Mouse (Mus musculus): ENCODE data around the gene Nrip2. TPM values are rescaled to one million over a fixed set of nuclear protein-coding genes. Genes with fewer than 3 reads are reported as not detected.

The Nrip2 gene
- polyA plus RNA-seq (2012; ENCODE audit: insufficient read depth, insufficient read length, missing spikeins): not detected in 2 replicates

DNA sequence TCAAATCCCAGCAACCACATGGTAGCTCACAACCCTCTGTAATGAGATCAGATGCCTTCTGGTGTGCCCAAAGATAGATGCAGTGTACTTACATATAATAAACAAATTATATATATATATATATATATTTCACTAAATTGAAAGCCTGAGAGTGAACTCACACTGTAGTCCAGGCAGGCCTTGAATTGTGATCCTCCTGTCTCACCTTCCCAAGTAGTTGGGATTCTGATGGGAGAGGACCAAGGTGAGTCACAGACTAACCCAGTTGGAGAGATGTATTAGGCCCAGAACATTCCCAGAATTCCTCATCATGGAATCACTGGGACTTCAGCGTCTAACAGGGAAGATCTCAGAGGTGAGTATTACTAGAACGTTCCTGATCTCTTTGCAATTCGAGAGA, at the start of gene Nrip2:
Gene Nrip2 (plus strand): TSS at position 301 of the 400 bp plus-strand sequence.
- Histone ChIP-seq H3K4me1 (ENCODE audit: control insufficient read depth, insufficient read depth, low read length) (no peaks in the 10 kb centered on the region), H3K4me3 (ENCODE audit: insufficient read depth, low read length) (no peak within 1 kb of the TSS), H3K27ac (ENCODE audit: insufficient read depth, low read depth, low read length) (no peak within 1 kb of the TSS)
- no peak for TF ChIP-seq POLR2A (IDR thresholded peaks at IDR 0.05; ENCODE audit: borderline replicate concordance, low read depth, low read length)
- no peak for TF ChIP-seq CTCF (IDR thresholded peaks at IDR 0.05; ENCODE audit: low read depth, low read length)

DNA sequence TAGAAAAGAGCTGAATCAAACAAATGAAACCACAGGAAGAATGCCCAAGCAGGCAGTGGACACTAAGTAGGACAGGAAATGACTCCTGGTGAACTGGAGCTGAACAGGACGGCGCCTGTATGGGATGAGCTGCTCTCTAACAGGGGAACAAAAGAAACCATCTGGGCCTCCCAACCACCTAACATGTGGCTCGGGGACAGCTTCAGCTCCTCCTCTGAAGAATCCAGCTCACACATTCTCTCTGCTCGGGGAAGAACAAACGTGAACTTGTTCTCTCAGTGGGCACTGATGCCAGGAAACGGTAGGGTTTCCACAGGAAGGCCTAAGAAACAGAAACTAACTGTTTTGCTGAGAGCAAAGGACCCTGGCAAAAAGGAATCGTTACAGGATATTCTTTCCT, 49.4 kb upstream of the Nrip2 start:
- Histone ChIP-seq H3K4me3 (ENCODE audit: insufficient read depth, low read length) (no peak overlapping the region), H3K27ac (ENCODE audit: insufficient read depth, low read depth, low read length) (no peak overlapping the region), H3K4me1 (ENCODE audit: control insufficient read depth, insufficient read depth, low read length) (peaks cover 17% of the 10 kb centered on the region)
- TF ChIP-seq POLR2A (IDR thresholded peaks at IDR 0.05; ENCODE audit: borderline replicate concordance, low read depth, low read length) (no peak), CTCF (IDR thresholded peaks at IDR 0.05; ENCODE audit: low read depth, low read length) (no peak)

DNA sequence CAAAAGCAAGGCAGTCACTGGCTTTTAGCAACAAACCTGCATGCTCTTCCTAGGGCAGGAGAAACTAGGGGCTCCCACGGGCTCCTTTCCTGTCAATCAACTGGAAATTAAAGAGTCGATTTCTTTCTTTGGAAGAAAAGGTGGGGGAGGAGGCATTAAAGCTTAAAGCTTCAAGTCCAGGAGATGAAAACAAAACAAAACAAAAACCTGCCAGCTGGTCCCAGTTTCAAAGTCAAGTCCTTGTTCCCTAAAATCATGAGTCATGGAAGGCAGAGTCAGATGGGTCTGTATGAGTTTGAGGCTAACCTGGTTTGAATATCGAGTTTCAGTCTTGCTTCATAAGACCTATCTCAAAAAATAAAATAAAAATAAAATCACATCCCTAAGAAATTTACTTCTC, 45.0 kb upstream of the Nrip2 start:
- TF ChIP-seq CTCF (IDR thresholded peaks at IDR 0.05; ENCODE audit: low read depth, low read length) (no peak), POLR2A (IDR thresholded peaks at IDR 0.05; ENCODE audit: borderline replicate concordance, low read depth, low read length) (no peak)
- H3K4me1 ChIP-seq (ENCODE audit: control insufficient read depth, insufficient read depth, low read length): peaks cover 13% of the 10 kb centered on the region
- no peak overlapping the region for H3K4me3 ChIP-seq (ENCODE audit: insufficient read depth, low read length)
- H3K27ac ChIP-seq (ENCODE audit: insufficient read depth, low read depth, low read length): no peak overlapping the region

DNA sequence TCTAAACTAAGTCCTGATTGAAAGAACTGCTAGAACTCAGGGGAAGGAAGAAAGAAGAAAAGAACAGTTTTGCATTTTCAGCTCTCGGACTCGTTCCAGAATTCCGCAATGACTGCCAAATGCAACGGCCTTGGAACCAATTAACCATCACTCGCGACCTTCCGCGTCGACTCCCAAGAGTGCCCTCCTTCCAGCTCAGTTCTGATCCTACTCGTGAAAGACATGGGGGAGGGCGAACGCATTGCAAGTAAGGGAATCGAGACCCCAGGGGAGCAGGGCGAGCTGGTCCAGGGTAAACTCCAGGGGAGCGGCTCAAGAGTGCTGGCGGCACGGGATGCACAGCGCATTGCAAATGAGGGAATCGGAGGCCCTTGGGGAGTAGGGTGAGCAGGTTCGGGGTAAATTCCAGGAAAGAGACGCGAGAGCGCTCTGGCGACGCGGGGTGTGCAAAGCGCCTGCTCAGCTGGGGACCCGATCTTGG, 43.9 kb upstream of the Nrip2 start:
- TF ChIP-seq POLR2A (IDR thresholded peaks at IDR 0.05; ENCODE audit: borderline replicate concordance, low read depth, low read length) (no peak), CTCF (IDR thresholded peaks at IDR 0.05; ENCODE audit: low read depth, low read length) (no peak)
- Histone ChIP-seq H3K27ac (ENCODE audit: insufficient read depth, low read depth, low read length) (no peak overlapping the region), H3K4me3 (ENCODE audit: insufficient read depth, low read length) (peak overlapping the region; percentile 87), H3K4me1 (ENCODE audit: control insufficient read depth, insufficient read depth, low read length) (peaks cover 10% of the 10 kb centered on the region)

DNA sequence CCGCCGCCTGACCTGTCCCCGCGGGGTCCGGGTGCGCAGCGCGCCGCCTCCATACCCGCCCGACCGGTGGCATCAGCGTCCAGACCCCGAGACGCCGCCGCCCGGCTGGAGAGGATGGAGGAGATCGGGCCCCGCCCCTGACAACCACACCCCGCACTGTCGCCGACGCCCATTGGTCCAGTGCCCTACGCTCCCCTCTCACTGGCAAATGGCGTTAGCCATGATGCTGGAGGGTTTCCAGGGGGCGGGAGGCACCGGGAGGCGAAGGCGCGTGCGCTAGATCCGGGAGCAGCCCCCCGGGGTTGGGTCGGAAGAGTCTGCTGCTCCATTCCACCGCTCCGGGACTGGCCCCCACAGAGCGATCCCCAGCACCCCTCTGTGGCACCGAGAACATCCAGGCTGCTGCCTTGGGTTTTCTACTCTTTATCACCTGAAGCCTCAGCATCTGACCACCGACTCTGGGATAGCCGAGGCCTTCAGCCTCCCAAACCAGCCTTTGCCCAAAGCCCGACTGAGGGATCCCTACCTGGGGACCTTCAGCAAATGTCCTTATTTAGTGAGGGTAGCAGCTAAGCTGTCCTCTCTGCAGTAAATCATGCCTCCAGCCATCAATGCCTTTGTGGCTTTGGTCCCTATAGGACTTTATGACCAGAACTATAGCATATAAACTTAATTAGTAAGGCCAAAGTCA, 43.2 kb upstream of the Nrip2 start, which contains the start of gene Tulp3:
Gene Tulp3 (minus strand): TSS at position 126 of the 691 bp plus-strand sequence.
- peak within 1 kb of the TSS; percentile 87 for H3K4me3 ChIP-seq (ENCODE audit: insufficient read depth, low read length)
- no peak within 1 kb of the TSS for H3K27ac ChIP-seq (ENCODE audit: insufficient read depth, low read depth, low read length)
- peaks cover 12% of the 10 kb centered on the region for H3K4me1 ChIP-seq (ENCODE audit: control insufficient read depth, insufficient read depth, low read length)
- TF ChIP-seq CTCF (IDR thresholded peaks at IDR 0.05; ENCODE audit: low read depth, low read length): no peak
- TF ChIP-seq POLR2A (IDR thresholded peaks at IDR 0.05; ENCODE audit: borderline replicate concordance, low read depth, low read length): no peak

DNA sequence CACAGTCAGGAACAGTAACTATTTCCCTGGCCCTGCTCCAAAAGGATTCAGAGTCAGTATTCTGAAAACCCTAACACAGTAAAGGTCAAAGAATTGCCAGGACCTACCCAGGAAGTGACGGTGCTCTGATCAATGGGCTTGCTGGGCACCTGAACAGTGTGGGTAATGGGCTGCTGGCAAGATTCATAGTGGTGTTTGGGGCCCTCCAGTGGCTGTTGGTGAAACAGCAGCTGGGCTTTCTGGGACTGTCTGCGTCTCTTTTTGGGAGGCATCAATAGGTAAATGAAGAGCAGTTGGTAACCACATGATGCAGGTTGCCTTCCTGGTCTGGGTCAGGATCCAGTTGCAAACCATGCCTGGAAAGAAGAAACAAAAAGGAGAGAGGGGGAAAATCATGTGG, 40.1 kb upstream of the Nrip2 start:
- no peak overlapping the region for H3K27ac ChIP-seq (ENCODE audit: insufficient read depth, low read depth, low read length)
- H3K4me3 ChIP-seq (ENCODE audit: insufficient read depth, low read length): no peak overlapping the region
- peaks cover 17% of the 10 kb centered on the region for H3K4me1 ChIP-seq (ENCODE audit: control insufficient read depth, insufficient read depth, low read length)
- TF ChIP-seq POLR2A (IDR thresholded peaks at IDR 0.05; ENCODE audit: borderline replicate concordance, low read depth, low read length): no peak
- TF ChIP-seq CTCF (IDR thresholded peaks at IDR 0.05; ENCODE audit: low read depth, low read length): peak; percentile 86

DNA sequence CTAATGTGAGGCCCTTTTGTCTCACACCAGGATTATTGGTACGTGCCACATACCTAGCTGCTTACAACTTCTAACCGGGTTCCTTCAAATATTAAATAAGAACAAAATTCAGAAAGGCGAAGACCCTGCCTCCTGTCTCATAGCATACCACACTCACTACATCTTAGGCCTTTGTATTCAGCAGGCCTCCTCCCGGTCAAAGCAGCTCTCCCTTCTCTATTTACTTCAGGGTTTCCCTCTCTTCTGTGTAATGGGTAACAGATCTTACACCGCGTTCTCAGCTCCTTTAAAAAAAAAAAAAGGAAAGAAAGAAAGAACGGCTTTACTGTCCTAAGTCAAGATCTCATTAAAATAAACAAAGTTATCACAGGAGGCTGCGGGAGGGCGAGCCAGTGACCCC, 37.2 kb upstream of the Nrip2 start:
- H3K4me3 ChIP-seq (ENCODE audit: insufficient read depth, low read length): peak overlapping the region; percentile 97
- H3K4me1 ChIP-seq (ENCODE audit: control insufficient read depth, insufficient read depth, low read length): peaks cover 27% of the 10 kb centered on the region
- no peak for TF ChIP-seq POLR2A (IDR thresholded peaks at IDR 0.05; ENCODE audit: borderline replicate concordance, low read depth, low read length)
- no peak for TF ChIP-seq CTCF (IDR thresholded peaks at IDR 0.05; ENCODE audit: low read depth, low read length)
- peak overlapping the region; percentile 75 for H3K27ac ChIP-seq (ENCODE audit: insufficient read depth, low read depth, low read length)

DNA sequence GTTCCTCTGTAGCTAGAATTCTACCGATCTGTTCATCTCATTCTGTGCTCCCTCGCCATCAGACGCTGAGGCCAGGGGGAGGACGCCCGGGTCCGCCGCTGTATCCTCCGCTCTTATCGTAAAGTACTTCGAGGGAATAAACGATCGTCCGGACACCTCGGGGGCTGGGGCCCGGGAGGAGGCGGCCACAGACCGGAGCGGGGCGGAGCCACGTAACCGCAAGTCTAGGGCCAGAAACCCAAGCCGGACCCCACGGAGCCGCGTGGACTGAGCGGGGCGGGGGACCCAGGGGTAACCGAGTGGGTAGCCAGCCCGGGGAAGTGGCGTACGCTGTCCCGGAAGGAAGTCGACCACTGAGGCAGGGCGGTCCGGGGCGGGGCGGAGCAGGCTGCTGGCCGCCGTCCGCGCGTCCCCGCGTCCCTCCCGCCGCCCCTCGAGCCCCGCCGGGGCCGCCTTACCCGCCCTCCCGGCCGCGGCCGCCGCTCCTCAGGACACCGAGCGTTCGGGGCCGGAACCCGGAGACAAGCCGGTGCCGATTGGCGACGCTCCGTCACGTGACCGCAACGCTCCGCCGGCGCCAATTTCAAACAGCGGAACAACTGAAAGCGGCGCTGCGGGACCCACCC, 36.6 kb upstream of the Nrip2 start, which contains the start of the genes Rhno1 and Foxm1:
Gene Rhno1 (minus strand): TSS at position 531 of the 626 bp plus-strand sequence.
Gene Foxm1 (plus strand): TSS at position 587 of the 626 bp plus-strand sequence.
- TF ChIP-seq CTCF (IDR thresholded peaks at IDR 0.05; ENCODE audit: low read depth, low read length) (no peak), POLR2A (IDR thresholded peaks at IDR 0.05; ENCODE audit: borderline replicate concordance, low read depth, low read length) (no peak)
- H3K4me1 ChIP-seq (ENCODE audit: control insufficient read depth, insufficient read depth, low read length): peaks cover 27% of the 10 kb centered on the region
- H3K27ac ChIP-seq (ENCODE audit: insufficient read depth, low read depth, low read length): peak within 1 kb of the TSS; percentile 75
- peak within 1 kb of the TSS; percentile 97 for H3K4me3 ChIP-seq (ENCODE audit: insufficient read depth, low read length)

DNA sequence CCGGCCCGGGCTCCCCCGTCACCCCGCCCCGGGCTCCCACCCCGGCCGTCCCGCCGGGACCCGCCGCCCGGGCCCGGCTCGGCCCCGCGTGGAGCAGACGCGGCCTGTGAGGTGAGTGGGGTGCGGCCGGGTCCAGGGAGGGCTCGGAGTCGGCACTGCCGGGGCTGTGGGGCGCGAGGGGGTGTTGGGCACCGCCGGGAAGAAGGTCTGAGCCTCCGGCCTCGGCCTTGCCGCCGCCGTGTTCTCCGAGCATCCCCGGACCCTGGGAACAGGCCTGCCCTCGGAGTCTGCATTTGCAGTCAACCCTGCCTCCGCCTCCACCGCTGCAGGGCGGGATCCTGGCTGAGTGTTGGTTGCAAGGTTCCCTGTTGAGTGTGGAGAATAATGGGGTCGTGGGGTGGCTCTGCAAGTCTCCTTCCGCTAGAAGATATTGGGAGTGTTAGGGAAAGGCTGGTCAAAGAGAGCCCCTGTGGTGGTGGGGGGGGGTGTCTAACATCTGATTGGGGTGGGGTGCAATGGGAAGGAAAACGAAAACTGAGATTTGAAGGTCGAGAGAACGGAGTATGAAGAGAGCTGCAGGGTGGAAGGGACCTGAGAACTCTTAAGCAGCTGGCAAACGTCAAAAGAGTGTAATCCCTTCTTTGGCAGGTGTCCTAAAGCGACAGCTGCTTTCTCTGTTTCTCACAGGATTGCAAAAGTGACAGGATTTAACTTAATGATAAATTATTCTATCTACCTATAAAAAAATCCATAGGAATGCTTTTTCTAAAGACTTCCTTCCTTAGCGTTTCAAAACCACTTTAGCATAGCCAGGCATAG, 35.9 kb upstream of the Nrip2 start:
- Histone ChIP-seq H3K27ac (ENCODE audit: insufficient read depth, low read depth, low read length) (peak overlapping the region; percentile 54), H3K4me1 (ENCODE audit: control insufficient read depth, insufficient read depth, low read length) (peaks cover 27% of the 10 kb centered on the region), H3K4me3 (ENCODE audit: insufficient read depth, low read length) (peak overlapping the region; percentile 97)
- TF ChIP-seq CTCF (IDR thresholded peaks at IDR 0.05; ENCODE audit: low read depth, low read length): no peak

Data from bone marrow macrophage, adult 2 months (primary cell).